Mouse (Mus musculus): ENCODE measurements at regions not wholly inside any gene's neighbourhood (a gene's known extent, or its start where the extent isn't known, plus 50 kb on each side); places are given as distances from the start of the nearest gene placed in this dataset.

- H3K4me1 ChIP-seq (ENCODE audit: control insufficient read depth, insufficient read depth, low read length) = no peaks in the 10 kb centered on the region
- ATAC-seq (ENCODE audit: insufficient number of reproducible peaks, low FRiP score, low TSS enrichment, low read depth) = no peak
- H3K27ac ChIP-seq (replicated peaks; ENCODE audit: low read depth, low read length) = no peak overlapping the region
- no peak for DNase-seq (ENCODE audit: low spot score)
- H3K9ac ChIP-seq (ENCODE audit: low read length) = no peak overlapping the region
- H3K36me3 ChIP-seq (ENCODE audit: control insufficient read depth, insufficient read depth, low read length) = no peaks in the 10 kb centered on the region
- no peak overlapping the region for H3K4me2 ChIP-seq (ENCODE audit: low read depth, severe bottlenecking)
- 69% methylated on average over 5 of the region's 5 CpGs for WGBS
- no peaks in the 10 kb centered on the region for H3K27me3 ChIP-seq (ENCODE audit: control insufficient read depth, insufficient read depth, low read length)
- no peaks in the 10 kb centered on the region for H3K9me3 ChIP-seq (ENCODE audit: control insufficient read depth, low read length)
- H3K4me3 ChIP-seq (ENCODE audit: low read depth, low read length) = no peak overlapping the region
Observed at GRCm38 (mm10) chr17:52480087-52480638, 122.3 kb upstream of the Kcnh8 start.

DNA sequence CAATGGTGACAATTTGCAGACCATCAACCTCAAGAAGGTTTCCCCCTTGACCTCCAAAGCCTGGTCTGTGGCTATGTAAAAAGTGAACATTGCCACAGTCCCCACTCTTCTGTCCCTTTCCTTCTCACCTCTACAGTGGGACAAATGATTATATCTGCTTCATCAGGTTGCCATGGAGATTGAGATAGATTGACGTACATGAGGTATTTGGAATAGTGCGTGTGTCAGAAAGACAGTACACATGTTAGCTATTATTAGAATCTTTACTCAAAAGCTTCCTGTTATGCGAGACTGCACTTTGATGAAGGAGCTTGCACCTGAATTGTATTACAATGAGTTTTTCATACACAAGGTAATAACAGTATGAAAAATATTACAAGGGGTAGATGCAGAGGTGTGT lies 95.7 kb upstream of the Kcnh8 start:
- Histone ChIP-seq H3K4me2 (ENCODE audit: low read depth, severe bottlenecking) (no peak overlapping the region), H3K27ac (replicated peaks; ENCODE audit: low read depth, low read length) (no peak overlapping the region), H3K9ac (ENCODE audit: low read length) (no peak overlapping the region), H3K27me3 (ENCODE audit: control insufficient read depth, insufficient read depth, low read length) (no peaks in the 10 kb centered on the region), H3K9me3 (ENCODE audit: control insufficient read depth, low read length) (no peaks in the 10 kb centered on the region), H3K4me3 (ENCODE audit: low read depth, low read length) (no peak overlapping the region), H3K4me1 (ENCODE audit: control insufficient read depth, insufficient read depth, low read length) (no peaks in the 10 kb centered on the region), H3K36me3 (ENCODE audit: control insufficient read depth, insufficient read depth, low read length) (no peaks in the 10 kb centered on the region)
- 83% methylated on average over 3 of the region's 3 CpGs for WGBS
- ATAC-seq (ENCODE audit: insufficient number of reproducible peaks, low FRiP score, low TSS enrichment, low read depth) = no peak
- DNase-seq (ENCODE audit: low spot score) = no peak

DNA sequence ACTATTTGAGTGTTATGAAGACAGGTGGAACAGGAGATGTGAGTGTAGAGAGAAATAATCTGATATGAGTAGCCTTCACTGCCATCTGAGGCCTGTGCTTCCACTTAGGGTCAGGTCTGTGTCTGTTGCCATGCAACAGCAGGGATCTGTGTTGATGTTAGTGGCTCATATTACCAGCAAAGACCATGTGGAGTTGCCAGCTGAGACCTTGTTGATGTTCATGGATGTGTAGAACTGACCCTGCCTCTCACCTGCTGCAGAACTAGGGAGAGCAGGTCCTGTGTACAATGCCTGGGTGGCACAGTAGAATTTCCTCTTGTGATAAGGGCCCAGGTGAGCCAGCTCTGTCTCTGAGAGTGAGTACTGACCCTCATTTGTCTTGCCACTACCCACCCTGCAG lies 72.2 kb upstream of the Kcnh8 start:
- H3K9ac ChIP-seq (ENCODE audit: low read length) = no peak overlapping the region
- no peaks in the 10 kb centered on the region for H3K4me1 ChIP-seq (ENCODE audit: control insufficient read depth, insufficient read depth, low read length)
- H3K4me3 ChIP-seq (ENCODE audit: low read depth, low read length) = no peak overlapping the region
- no peak overlapping the region for H3K27ac ChIP-seq (replicated peaks; ENCODE audit: low read depth, low read length)
- H3K4me2 ChIP-seq (ENCODE audit: low read depth, severe bottlenecking) = no peak overlapping the region
- no peaks in the 10 kb centered on the region for H3K9me3 ChIP-seq (ENCODE audit: control insufficient read depth, low read length)
- no peak for ATAC-seq (ENCODE audit: insufficient number of reproducible peaks, low FRiP score, low TSS enrichment, low read depth)
- DNase-seq (ENCODE audit: low spot score) = no peak
- no peaks in the 10 kb centered on the region for H3K27me3 ChIP-seq (ENCODE audit: control insufficient read depth, insufficient read depth, low read length)
- no peaks in the 10 kb centered on the region for H3K36me3 ChIP-seq (ENCODE audit: control insufficient read depth, insufficient read depth, low read length)

Data from limb, embryonic 11.5 days (tissue).